Mouse (Mus musculus): ENCODE data around the gene Gucd1.

GRCm38 (mm10) chr10:75450331-75450730 lies 67.4 kb downstream of the Gucd1 start:
- no peak for TF ChIP-seq CTCF (IDR thresholded peaks at IDR 0.05; ENCODE audit: borderline replicate concordance, control insufficient read depth, extremely low read depth, insufficient read depth, low read length, poor library complexity)
- no peak for TF ChIP-seq POLR2A (IDR thresholded peaks at IDR 0.05; ENCODE audit: control insufficient read depth, extremely low read depth, insufficient read depth, low read length, poor library complexity)
